Mouse (Mus musculus) forebrain, embryonic 14.5 days (tissue): Measurements from ENCODE around the gene Ykt6. TPM values are rescaled to one million over a fixed set of nuclear protein-coding genes. Genes with fewer than 3 reads are reported as not detected.
"Not testable (repeated sequence)": the region's sequence is repeated elsewhere in the genome, so short reads cannot be mapped to it uniquely, and the experiment has no call there.

Experiments
- ATAC-seq: fragments of 200-750 bp; cut with Nextera tagmentation; 2 replicates; pipeline ENCODE4 v1.8.0; 2017; ENCODE audit warnings: mild to moderate bottlenecking, moderate library complexity
- DNase-seq: peaks from one replicate; pipeline ENCODE4 v3.0.0-alpha.2; 2015; ENCODE audit warnings: low spot score
- H3K27ac ChIP-seq: fragments of 300-500 bp; sonication (generic); 2 replicates; pipeline ENCODE4 v1.5.1; 2014; ENCODE audit warnings: low read depth, mild to moderate bottlenecking, control low read depth, low read length, moderate library complexity
- H3K27me3 ChIP-seq: fragments of 300-500 bp; sonication (generic); replicated peaks from 2 replicates; pipeline ENCODE4 v1.6.1; 2014; ENCODE audit warnings: low read length, control low read depth, mixed read lengths; ENCODE audit not compliant: control insufficient read depth, insufficient read depth
- H3K36me3 ChIP-seq: fragments of 300-500 bp; sonication (generic); 2 replicates; pipeline ENCODE4 v1.6.1; 2014; ENCODE audit warnings: low read length, control low read depth; ENCODE audit not compliant: control insufficient read depth, insufficient read depth
- H3K4me1 ChIP-seq: fragments of 300-500 bp; sonication (generic); 2 replicates; pipeline ENCODE4 v1.6.1; 2014; ENCODE audit warnings: antibody characterized with exemption, low read length, control low read depth; ENCODE audit not compliant: control insufficient read depth, insufficient read depth
- H3K4me2 ChIP-seq: fragments of 300-500 bp; sonication (generic); 2 replicates; pipeline ENCODE4 v1.6.1; 2014; ENCODE audit warnings: mild to moderate bottlenecking, control low read depth, low read length
- H3K4me3 ChIP-seq: fragments of 300-500 bp; sonication (generic); 2 replicates; pipeline ENCODE4 v1.5.1; 2014; ENCODE audit warnings: low read depth, low read length, control low read depth
- H3K9ac ChIP-seq: fragments of 300-500 bp; sonication (generic); 2 replicates; pipeline ENCODE4 v1.6.1; 2014; ENCODE audit warnings: mild to moderate bottlenecking, low read length, control low read depth, moderate library complexity
- H3K9me3 ChIP-seq: fragments of 300-500 bp; sonication (generic); replicated peaks from 2 replicates; pipeline ENCODE4 v1.6.1; 2016; ENCODE audit warnings: low read length, control low read depth, mixed read lengths; ENCODE audit not compliant: control insufficient read depth
- WGBS: fragments of 180-500 bp; shearing (Covaris S2); extraction: QIAGEN DNeasy Blood & Tissue Kit; methylation state at CpG from one replicate; pipeline ENCODE4 v1.1.7; 2014; 5-methylcytosine and 5-hydroxymethylcytosine counted together
- polyA plus RNA-seq: library from polyadenylated mRNA; unstranded; fragments of >200 nt; fragmentation: Nextera tagmentation; extraction: Ambion mirVana; gene quantifications from 2 replicates; pipeline ENCODE4 v1.2.1, GENCODE M21; 2014

The Ykt6 gene
- polyA plus RNA-seq, 1 experiment from 2014 or later = 46.3 TPM

GRCm38 (mm10) chr11:5915429-5916177, 39.9 kb upstream of the Ykt6 start:
- no peak for DNase-seq
- 81% methylated on average over 5 of the region's 5 CpGs for WGBS

GRCm38 (mm10) chr11:5916178-5916548, 39.3 kb upstream of the Ykt6 start:
- no peak for ATAC-seq
- H3K4me2 ChIP-seq = no peak overlapping the region
- H3K9ac ChIP-seq = no peak overlapping the region
- H3K9me3 ChIP-seq = no peaks in the 10 kb centered on the region
- H3K4me1 ChIP-seq = no peaks in the 10 kb centered on the region
- H3K36me3 ChIP-seq = no peaks in the 10 kb centered on the region
- H3K27ac ChIP-seq = no peak overlapping the region
- no peaks in the 10 kb centered on the region for H3K27me3 ChIP-seq
- no peak overlapping the region for H3K4me3 ChIP-seq
- WGBS = 74% methylated on average over 8 of the region's 8 CpGs
- DNase-seq = no peak

More at GRCm38 (mm10) chr11:5915429-5916177, 39.9 kb upstream of the Ykt6 start:
- H3K9me3 ChIP-seq = no peaks in the 10 kb centered on the region
- H3K4me1 ChIP-seq = no peaks in the 10 kb centered on the region
- no peak overlapping the region for H3K4me3 ChIP-seq
- H3K4me2 ChIP-seq = no peak overlapping the region
- no peak overlapping the region for H3K27ac ChIP-seq
- ATAC-seq = no peak
- no peak overlapping the region for H3K9ac ChIP-seq
- no peaks in the 10 kb centered on the region for H3K36me3 ChIP-seq
- H3K27me3 ChIP-seq = no peaks in the 10 kb centered on the region

GRCm38 (mm10) chr11:5918111-5918510, 37.4 kb upstream of the Ykt6 start:
- H3K4me3 ChIP-seq = no peak overlapping the region
- no peaks in the 10 kb centered on the region for H3K27me3 ChIP-seq
- no peak overlapping the region for H3K27ac ChIP-seq
- no peaks in the 10 kb centered on the region for H3K36me3 ChIP-seq
- WGBS = 82% methylated on average over 2 of the region's 2 CpGs
- no peaks in the 10 kb centered on the region for H3K4me1 ChIP-seq
- DNase-seq (no peak), ATAC-seq (no peak)
- H3K4me2 ChIP-seq = no peak overlapping the region
- H3K9me3 ChIP-seq = no peaks in the 10 kb centered on the region
- H3K9ac ChIP-seq = no peak overlapping the region

- H3K9me3 ChIP-seq = no peaks in the 10 kb centered on the region
- no peak overlapping the region for H3K9ac ChIP-seq
- ATAC-seq (no peak), DNase-seq (no peak)
- no peak overlapping the region for H3K27ac ChIP-seq
- no peaks in the 10 kb centered on the region for H3K4me1 ChIP-seq
- H3K4me2 ChIP-seq = no peak overlapping the region
- no peak overlapping the region for H3K4me3 ChIP-seq
- no peaks in the 10 kb centered on the region for H3K27me3 ChIP-seq
- H3K36me3 ChIP-seq = no peaks in the 10 kb centered on the region
- WGBS = 94% methylated on average over 4 of the region's 4 CpGs
These were observed 35.9 kb upstream of the Ykt6 start for GRCm38 (mm10) chr11:5919606-5920005.

- 33% methylated on average over 17 of the region's 17 CpGs for WGBS
- DNase-seq = no peak
- no peak overlapping the region for H3K4me2 ChIP-seq
These were observed 35.1 kb upstream of the Ykt6 start for GRCm38 (mm10) chr11:5920323-5920960.

GRCm38 (mm10) chr11:5924699-5925098, 30.8 kb upstream of the Ykt6 start:
- no peaks in the 10 kb centered on the region for H3K9me3 ChIP-seq
- H3K9ac ChIP-seq = no peak overlapping the region
- H3K27me3 ChIP-seq = no peaks in the 10 kb centered on the region
- no peak for DNase-seq
- ATAC-seq = no peak
- no peak overlapping the region for H3K4me3 ChIP-seq
- H3K27ac ChIP-seq = no peak overlapping the region
- H3K4me1 ChIP-seq = no peaks in the 10 kb centered on the region
- WGBS = 63% methylated on average over 8 of the region's 8 CpGs
- no peak overlapping the region for H3K4me2 ChIP-seq
- H3K36me3 ChIP-seq = no peaks in the 10 kb centered on the region

More at GRCm38 (mm10) chr11:5920323-5920960, 35.1 kb upstream of the Ykt6 start:
- Histone ChIP-seq H3K4me3 (no peak overlapping the region), H3K36me3 (no peaks in the 10 kb centered on the region), H3K27me3 (no peaks in the 10 kb centered on the region), H3K4me1 (no peaks in the 10 kb centered on the region), H3K9ac (no peak overlapping the region), H3K9me3 (no peaks in the 10 kb centered on the region), H3K27ac (no peak overlapping the region)
- no peak for ATAC-seq

GRCm38 (mm10) chr11:5926696-5927220, 28.7 kb upstream of the Ykt6 start:
- Histone ChIP-seq H3K4me1 (no peaks in the 10 kb centered on the region), H3K36me3 (no peaks in the 10 kb centered on the region), H3K27ac (no peak overlapping the region), H3K4me2 (no peak overlapping the region), H3K27me3 (no peaks in the 10 kb centered on the region), H3K9me3 (no peaks in the 10 kb centered on the region), H3K9ac (no peak overlapping the region), H3K4me3 (no peak overlapping the region)
- 81% methylated on average over 3 of the region's 3 CpGs for WGBS
- DNase-seq (no peak), ATAC-seq (no peak)

GRCm38 (mm10) chr11:5930578-5930977, 24.9 kb upstream of the Ykt6 start:
- H3K9ac ChIP-seq = no peak overlapping the region
- no peaks in the 10 kb centered on the region for H3K36me3 ChIP-seq
- 83% methylated on average over 1 of the region's 1 CpGs for WGBS
- H3K27ac ChIP-seq = no peak overlapping the region
- ATAC-seq (no peak), DNase-seq (no peak)
- no peak overlapping the region for H3K4me3 ChIP-seq
- H3K27me3 ChIP-seq = no peaks in the 10 kb centered on the region
- H3K4me1 ChIP-seq = no peaks in the 10 kb centered on the region
- H3K9me3 ChIP-seq = no peaks in the 10 kb centered on the region
- H3K4me2 ChIP-seq = no peak overlapping the region

- H3K9ac ChIP-seq, H3K4me3 ChIP-seq, H3K4me2 ChIP-seq, ATAC-seq, H3K36me3 ChIP-seq, H3K9me3 ChIP-seq, H3K27ac ChIP-seq, H3K27me3 ChIP-seq, H3K4me1 ChIP-seq: not testable (repeated sequence)
- peak; percentile 12 for DNase-seq
- 86% methylated on average over 6 of the region's 6 CpGs for WGBS
These were observed 23.5 kb upstream of the Ykt6 start for GRCm38 (mm10) chr11:5931947-5932346.
